Comparison of ENCODE assay signal across 14 mouse cellular contexts in the genomic region with DNA sequence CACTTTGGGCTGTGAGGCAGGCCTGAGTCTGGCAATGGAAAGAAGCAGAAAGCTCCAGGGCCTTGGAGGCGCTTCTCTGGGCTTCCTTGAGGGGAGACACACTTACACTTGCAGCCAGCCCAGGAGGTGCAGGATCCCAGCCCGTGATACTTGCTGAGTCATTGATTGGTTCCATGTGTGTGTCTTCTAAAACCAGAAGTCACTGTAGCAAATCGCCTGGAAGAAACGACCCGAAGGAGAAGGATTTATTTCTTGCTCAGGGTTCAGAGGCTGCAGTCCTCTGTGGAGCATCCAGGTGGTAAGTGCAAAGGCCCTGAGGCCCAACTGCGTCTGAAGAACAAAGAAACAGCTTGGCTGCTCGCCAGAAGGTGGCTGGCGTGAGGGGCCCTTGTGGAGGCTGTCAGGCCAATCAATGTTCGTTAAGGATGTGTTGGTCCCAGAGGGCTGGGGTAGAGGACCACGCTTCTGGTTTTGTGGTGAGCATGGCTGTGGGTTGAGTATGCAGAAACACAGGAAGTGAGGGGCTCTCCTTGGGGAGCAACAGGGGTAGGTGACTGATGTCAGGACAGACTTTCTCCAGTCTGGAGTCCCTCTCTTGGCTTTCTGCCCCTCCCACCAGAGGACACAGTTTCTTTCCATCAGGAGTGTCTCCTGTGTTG. TPM values are rescaled to one million over a fixed set of nuclear protein-coding genes. Genes with fewer than 3 reads are reported as not detected.
DNase-seq lines count a peak whose midpoint lies in the region; ATAC-seq and TF ChIP-seq lines count a peak whose summit lies in the region.
"Had no signal": no experiment of that assay in that cellular context is flagged by ENCODE, and none has a peak within 500 bp of the region (broad histone marks: within the 10 kb centered on the region; RNA-seq: fewer than 3 reads in every experiment).

No protein-coding gene starts in this region.

- no peaks in the 10 kb centered on the region for H3K9me3 ChIP-seq in intestine, embryonic 14.5 days (ENCODE audit: control insufficient read depth, low read length)
- no peaks in the 10 kb centered on the region for H3K9me3 ChIP-seq in intestine, postnatal 0 days (ENCODE audit: control insufficient read depth)
- 0 out of 2 replicates have a peak, but pooled peaks cover 3% of the 10 kb centered on the region for H3K9me3 ChIP-seq in limb, embryonic 13.5 days
- H3K9me3 ChIP-seq: heart, embryonic 12.5 days had no signal

- H3K4me1 ChIP-seq in intestine, embryonic 14.5 days (replicated peaks; ENCODE audit: control insufficient read depth, insufficient read depth, low read length), result peaks cover 23% of the 10 kb centered on the region
- 0 out of 2 replicates have a peak, but pooled peaks cover 4% of the 10 kb centered on the region for H3K4me1 ChIP-seq in intestine, postnatal 0 days (replicated peaks; ENCODE audit: control insufficient read depth, insufficient read depth, low read length)
- peaks cover 30% of the 10 kb centered on the region for H3K4me1 ChIP-seq in limb, embryonic 13.5 days

- H3K27ac ChIP-seq in intestine, embryonic 14.5 days (ENCODE audit: low read depth), result peak overlapping the region; percentile 39; the same call in 1 of the 2 replicates
- H3K27ac ChIP-seq in intestine, postnatal 0 days (ENCODE audit: low read depth, low read length), result no peak overlapping the region
- 0 out of 2 replicates have a peak overlapping the region, but pooled peaks have one; percentile 44 for H3K27ac ChIP-seq in limb, embryonic 13.5 days
- H3K27ac ChIP-seq: liver, embryonic 14.5 days had no signal

- 44% methylated on average over 10 of the region's 10 CpGs for WGBS in intestine, embryonic 14.5 days
- WGBS in intestine, postnatal 0 days, result 52% methylated on average over 10 of the region's 10 CpGs
- WGBS in limb, embryonic 13.5 days, result 26% methylated on average over 10 of the region's 10 CpGs

- no peak for ATAC-seq in intestine, embryonic 14.5 days (replicated peaks; ENCODE audit: low FRiP score, low TSS enrichment, low read depth)
- ATAC-seq in intestine, postnatal 0 days, result no peak
- peak; percentile 88 for ATAC-seq in common myeloid progenitor, adult 5-6 weeks (replicated peaks; ENCODE audit: low read depth, poor library complexity, severe bottlenecking)
- no peak; the same call in 1 of the 2 replicates for ATAC-seq in limb, embryonic 13.5 days (ENCODE audit: low FRiP score, low read depth)

- H3K9ac ChIP-seq in intestine, embryonic 14.5 days (ENCODE audit: low read length), result no peak overlapping the region
- no peak overlapping the region for H3K9ac ChIP-seq in intestine, postnatal 0 days (ENCODE audit: low read depth, low read length)
- no peak overlapping the region for H3K9ac ChIP-seq in limb, embryonic 13.5 days
- H3K9ac ChIP-seq: heart, embryonic 12.5 days; liver, embryonic 14.5 days had no signal

- no peaks in the 10 kb centered on the region for H3K36me3 ChIP-seq in intestine, embryonic 14.5 days (ENCODE audit: control insufficient read depth, insufficient read depth, low read length)
- H3K36me3 ChIP-seq in intestine, postnatal 0 days (ENCODE audit: control insufficient read depth, insufficient read depth), result no peaks in the 10 kb centered on the region
- no peaks in the 10 kb centered on the region for H3K36me3 ChIP-seq in limb, embryonic 13.5 days
- H3K36me3 ChIP-seq: heart, embryonic 12.5 days had no signal

- DNase-seq in intestine, embryonic 14.5 days (ENCODE audit: low spot score), result no peak
- peak; percentile 75 for DNase-seq in 3T3-L1 (ENCODE audit: low read depth, low spot score)
- DNase-seq in testis, postnatal 10 days (ENCODE audit: low spot score), result no peak
- no peak for DNase-seq in heart, postnatal 25 days (ENCODE audit: low spot score)
- no peak for DNase-seq in cerebellum, adult 11-12 months
- DNase-seq: kidney, adult 8-10 months; lung, postnatal 36 days; midbrain, embryonic 14.5 days; right cerebral cortex, postnatal 4 days had no signal

- 0 out of 2 replicates have a peak overlapping the region, but pooled peaks have one; percentile 6 for H3K4me3 ChIP-seq in intestine, embryonic 14.5 days (ENCODE audit: low read depth, low read length)
- H3K4me3 ChIP-seq in intestine, postnatal 0 days (ENCODE audit: low read depth, low read length), result no peak overlapping the region
- H3K4me3 ChIP-seq in limb, embryonic 13.5 days, result no peak overlapping the region
- H3K4me3 ChIP-seq: heart, embryonic 12.5 days had no signal

- intact Hi-C loops in heart, postnatal 25 days (cut with DNase I), result no loop called here

- 0 out of 2 replicates have a peak overlapping the region, but pooled peaks have one; percentile 1 for H3K4me2 ChIP-seq in intestine, embryonic 14.5 days (ENCODE audit: low read length)
- H3K4me2 ChIP-seq in intestine, postnatal 0 days (replicated peaks; ENCODE audit: low read depth), result no peak overlapping the region
- H3K4me2 ChIP-seq in limb, embryonic 13.5 days (replicated peaks), result no peak overlapping the region
- H3K4me2 ChIP-seq: heart, embryonic 12.5 days had no signal

- no peak for TF ChIP-seq CTCF in intestine, postnatal 0 days (IDR thresholded peaks at IDR 0.05; ENCODE audit: low read depth)

- H3K27me3 ChIP-seq in intestine, embryonic 14.5 days (replicated peaks; ENCODE audit: control insufficient read depth, insufficient read depth, low read length), result no peaks in the 10 kb centered on the region
- H3K27me3 ChIP-seq in intestine, postnatal 0 days (replicated peaks; ENCODE audit: control insufficient read depth, insufficient read depth, low read length), result no peaks in the 10 kb centered on the region
- H3K27me3 ChIP-seq in limb, embryonic 13.5 days, result no peaks in the 10 kb centered on the region

RNA-seq across cellular contexts. Expression of a gene that starts 40.3 kb away (rescaled TPM):
- polyA plus RNA-seq in intestine, embryonic 14.5 days (2014; fragmentation: Nextera tagmentation; extraction: Ambion mirVana), result 11.7 and 12.0 TPM in 2 replicates
- polyA plus RNA-seq in intestine, postnatal 0 days (2015; fragmentation: Nextera tagmentation; extraction: Ambion mirVana), result 1.8 and 1.9 TPM in 2 replicates
- total RNA-seq in common myeloid progenitor, adult 5-6 weeks (2017), result 5.1 and 5.7 TPM in 2 replicates
- 1.3 and 1.8 TPM in 2 replicates for polyA plus RNA-seq in limb, embryonic 13.5 days (2015; fragmentation: Nextera tagmentation; extraction: Ambion mirVana)
- not detected for total RNA-seq in heart, postnatal 25 days (2021)
